Mouse (Mus musculus) midbrain, embryonic 16.5 days (tissue): Measurements from ENCODE around the gene Agpat4. TPM values are rescaled to one million over a fixed set of nuclear protein-coding genes. Genes with fewer than 3 reads are reported as not detected.

Experiments
- ATAC-seq: fragments of 200-750 bp; cut with Nextera tagmentation; 2 replicates; pipeline ENCODE4 v1.8.0; 2017; ENCODE audit warnings: moderate TSS enrichment
- H3K27ac ChIP-seq: fragments of 300-500 bp; sonication (generic); 2 replicates; pipeline ENCODE4 v1.5.1; 2014; ENCODE audit warnings: mild to moderate bottlenecking, low read length, mixed read lengths
- H3K27me3 ChIP-seq: fragments of 300-500 bp; sonication (generic); 2 replicates; pipeline ENCODE4 v1.6.1; 2014; ENCODE audit warnings: low read depth, low read length, mixed read lengths; ENCODE audit not compliant: control insufficient read depth, insufficient read depth
- H3K36me3 ChIP-seq: fragments of 300-500 bp; sonication (generic); 2 replicates; pipeline ENCODE4 v1.6.1; 2014; ENCODE audit warnings: mild to moderate bottlenecking, low read length, moderate library complexity, mixed read lengths; ENCODE audit not compliant: control insufficient read depth, insufficient read depth
- H3K4me1 ChIP-seq: fragments of 300-500 bp; sonication (generic); 2 replicates; pipeline ENCODE4 v1.6.1; 2014; ENCODE audit warnings: mild to moderate bottlenecking, low read length, mixed read lengths; ENCODE audit not compliant: control insufficient read depth, insufficient read depth
- H3K4me2 ChIP-seq: fragments of 300-500 bp; sonication (generic); 2 replicates; pipeline ENCODE4 v1.6.1; 2014; ENCODE audit warnings: mild to moderate bottlenecking, low read length, mixed read lengths
- H3K4me3 ChIP-seq: fragments of 300-500 bp; sonication (generic); 2 replicates; pipeline ENCODE4 v1.5.1; 2014; ENCODE audit warnings: low read depth, mild to moderate bottlenecking, low read length, moderate library complexity, mixed read lengths
- H3K9ac ChIP-seq: fragments of 300-500 bp; sonication (generic); 2 replicates; pipeline ENCODE4 v1.6.1; 2014; ENCODE audit warnings: low read depth, low read length, mixed read lengths
- H3K9me3 ChIP-seq: fragments of 300-500 bp; sonication (generic); replicated peaks from 2 replicates; pipeline ENCODE4 v1.6.1; 2014; ENCODE audit warnings: mild to moderate bottlenecking, low read length, mixed read lengths; ENCODE audit not compliant: control insufficient read depth, poor library complexity, severe bottlenecking
- WGBS: fragments of 180-500 bp; shearing (Covaris S2); extraction: QIAGEN DNeasy Blood & Tissue Kit; methylation state at CpG from one replicate; pipeline ENCODE4 v1.1.7; 2014; 5-methylcytosine and 5-hydroxymethylcytosine counted together
- polyA plus RNA-seq: library from polyadenylated mRNA; unstranded; fragments of >200 nt; fragmentation: Nextera tagmentation; extraction: Ambion mirVana; gene quantifications from 2 replicates; pipeline ENCODE4 v1.2.1, GENCODE M21; 2015

The Agpat4 gene
- polyA plus RNA-seq, 1 experiment from 2014 or later: 68.3 TPM

DNA sequence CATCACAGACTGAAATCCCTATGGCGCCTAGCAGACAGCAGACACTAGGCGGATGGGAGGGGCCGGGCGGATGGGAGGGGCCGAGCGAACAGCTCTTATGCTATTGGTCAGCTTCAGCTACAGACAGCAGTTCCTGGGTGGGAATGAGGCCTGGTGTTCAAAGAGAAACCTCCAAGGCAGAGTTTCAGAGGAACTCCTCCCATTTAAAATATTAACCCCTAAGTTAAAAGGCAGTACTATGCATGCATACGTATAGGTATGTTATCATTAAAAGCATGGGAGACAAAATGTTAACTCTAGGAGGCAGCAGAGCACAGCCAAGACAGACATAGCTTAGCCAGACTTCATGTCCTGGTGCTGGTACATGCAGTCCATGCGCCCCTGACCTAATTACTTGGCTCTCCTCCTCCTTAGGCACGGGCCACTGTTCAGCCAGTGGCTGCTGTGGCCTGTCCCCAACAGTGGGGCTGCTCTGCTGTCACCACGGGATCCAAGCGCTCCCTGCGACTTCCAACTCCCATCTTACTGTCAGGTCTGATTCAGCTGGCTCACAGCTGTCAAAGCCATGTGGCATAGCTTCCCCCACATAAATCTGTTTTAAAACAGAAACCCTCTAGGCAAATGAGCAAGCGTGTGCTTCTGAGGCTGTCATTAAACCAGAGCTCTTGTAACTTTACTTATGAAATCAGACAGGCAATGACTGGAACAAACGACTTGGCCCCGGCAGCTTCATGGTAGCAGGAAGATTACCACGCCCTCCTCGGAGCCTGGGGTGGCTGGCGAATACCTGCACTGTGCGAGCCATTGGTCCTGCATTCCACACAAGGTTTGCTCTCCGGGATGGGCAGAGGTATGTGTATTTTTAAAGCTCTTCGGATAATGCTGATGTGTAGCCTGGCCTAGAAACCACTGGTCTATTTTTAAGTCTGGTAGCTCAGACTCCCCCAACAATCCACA, 147.7 kb downstream of the Agpat4 start:
- Histone ChIP-seq H3K9ac (no peak overlapping the region), H3K9me3 (no peaks in the 10 kb centered on the region), H3K36me3 (peaks cover 7% of the 10 kb centered on the region), H3K4me1 (peaks cover 13% of the 10 kb centered on the region), H3K27me3 (no peaks in the 10 kb centered on the region), H3K27ac (peak overlapping the region; percentile 43), H3K4me2 (no peak overlapping the region; the same call in 1 of the 2 replicates), H3K4me3 (no peak overlapping the region)
- ATAC-seq: peak; percentile 74
- WGBS: 60% methylated on average over 21 of the region's 21 CpGs

DNA sequence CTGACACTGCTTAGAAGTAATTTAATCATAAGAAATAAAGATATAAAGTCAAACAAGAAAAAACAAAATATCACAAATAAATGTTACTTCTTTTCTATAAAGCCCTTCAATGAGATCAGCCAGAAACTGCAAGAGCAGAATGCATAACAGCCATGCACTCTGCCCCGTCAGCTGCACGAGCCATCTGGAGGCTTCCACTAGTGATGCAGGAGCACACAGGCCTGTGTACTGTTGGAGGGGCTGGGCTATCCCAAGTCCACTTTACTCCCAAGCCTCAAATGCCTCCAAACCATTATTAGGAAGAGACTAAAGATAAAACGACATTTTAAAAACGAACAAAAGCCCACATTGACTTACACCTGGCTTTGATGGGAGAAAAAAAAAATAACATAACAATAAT, 149.6 kb downstream of the Agpat4 start:
- Histone ChIP-seq H3K4me3 (no peak overlapping the region), H3K27me3 (no peaks in the 10 kb centered on the region), H3K9me3 (no peaks in the 10 kb centered on the region), H3K4me1 (peaks cover 13% of the 10 kb centered on the region), H3K36me3 (peaks cover 14% of the 10 kb centered on the region), H3K27ac (no peak overlapping the region), H3K4me2 (no peak overlapping the region), H3K9ac (no peak overlapping the region)
- ATAC-seq: no peak
- WGBS: 73% methylated on average over 4 of the region's 4 CpGs

DNA sequence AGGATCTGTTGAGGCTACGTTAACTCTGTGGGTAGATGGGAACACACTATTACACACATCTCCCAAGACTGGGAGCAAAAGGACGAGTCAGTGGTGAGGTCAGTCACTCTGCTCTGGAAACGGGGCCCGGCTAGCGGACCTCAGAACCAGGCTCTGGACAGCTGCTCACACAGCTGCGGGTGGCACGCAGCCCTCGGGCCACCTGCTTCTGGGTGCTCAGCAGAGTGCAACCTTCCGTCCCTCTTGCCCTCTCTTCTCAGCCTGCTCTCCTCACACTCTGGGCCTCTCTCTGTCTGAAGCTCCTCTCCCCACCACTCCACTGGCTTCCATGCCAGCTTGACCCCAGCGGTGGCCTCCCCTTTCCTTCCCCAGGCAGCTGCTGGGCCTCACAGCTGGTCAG, 150.0 kb downstream of the Agpat4 start:
- no peaks in the 10 kb centered on the region for H3K27me3 ChIP-seq
- ATAC-seq: no peak
- no peak overlapping the region for H3K4me3 ChIP-seq
- H3K36me3 ChIP-seq: peaks cover 14% of the 10 kb centered on the region
- H3K9me3 ChIP-seq: no peaks in the 10 kb centered on the region
- peaks cover 13% of the 10 kb centered on the region for H3K4me1 ChIP-seq
- H3K4me2 ChIP-seq: no peak overlapping the region
- H3K27ac ChIP-seq: no peak overlapping the region
- no peak overlapping the region for H3K9ac ChIP-seq
- 77% methylated on average over 10 of the region's 10 CpGs for WGBS

Other genes with a start within 250 kb of the Agpat4 start
- 31.3 and 41.3 TPM in 2 replicates for gene Map3k4, start 200.1 kb downstream of the Agpat4 start, polyA plus RNA-seq